Mouse (Mus musculus): ENCODE data around the gene 9530002B09Rik.

Gene 9530002B09Rik

DNA sequence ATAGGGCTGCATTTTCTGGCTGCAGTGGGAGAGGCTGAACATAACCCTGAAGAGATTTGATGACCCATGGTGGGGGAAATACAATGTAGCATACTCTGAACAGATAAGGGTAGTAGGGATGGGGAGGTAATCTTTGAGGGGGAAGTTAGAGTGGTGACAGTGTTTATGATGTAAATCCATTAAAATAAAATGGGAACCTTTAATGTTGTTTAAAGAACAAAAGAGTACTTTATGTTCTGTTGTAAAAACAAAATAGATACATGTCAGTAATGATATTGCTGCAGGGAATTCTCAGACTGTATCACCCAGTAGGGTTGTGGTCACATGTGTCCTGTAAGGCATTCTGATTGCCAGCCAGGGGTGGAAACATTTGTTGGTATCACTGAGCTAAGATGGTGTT is at the start of gene 9530002B09Rik:
Gene 9530002B09Rik, plus strand, starts transcription at position 301 of the 400 bp plus-strand sequence.
- no peak for DNase-seq (ENCODE audit: low spot score in 2 of 2)

All from right cerebral cortex, adult 2 months (tissue).